Mouse (Mus musculus) neural tube, embryonic 11.5 days (tissue): ENCODE results near the gene Gm21970. TPM values are rescaled to one million over a fixed set of nuclear protein-coding genes. Genes with fewer than 3 reads are reported as not detected.

Experiments
- ATAC-seq: fragments of 200-750 bp; cut with Nextera tagmentation; 2 replicates; pipeline ENCODE4 v1.8.0; 2017; ENCODE audit warnings: moderate number of reproducible peaks, mild to moderate bottlenecking, moderate TSS enrichment, moderate library complexity; ENCODE audit not compliant: insufficient read depth, low FRiP score, low TSS enrichment
- DNase-seq: peaks from one replicate; pipeline ENCODE4 v3.0.0-alpha.2; 2015; ENCODE audit warnings: low spot score
- H3K27ac ChIP-seq: fragments of 300-500 bp; sonication (generic); 2 replicates; pipeline ENCODE4 v1.5.1; 2014; ENCODE audit warnings: low read depth, mild to moderate bottlenecking, low read length
- H3K27me3 ChIP-seq: fragments of 300-500 bp; sonication (generic); 2 replicates; pipeline ENCODE4 v1.6.1; 2014; ENCODE audit warnings: mild to moderate bottlenecking, low read length, mixed read lengths; ENCODE audit not compliant: control insufficient read depth, insufficient read depth
- H3K36me3 ChIP-seq: fragments of 300-500 bp; sonication (generic); 2 replicates; pipeline ENCODE4 v1.6.1; 2014; ENCODE audit warnings: mild to moderate bottlenecking, low read length, moderate library complexity, mixed read lengths; ENCODE audit not compliant: control insufficient read depth, insufficient read depth
- H3K4me1 ChIP-seq: fragments of 300-500 bp; sonication (generic); 2 replicates; pipeline ENCODE4 v1.6.1; 2014; ENCODE audit warnings: low read length, mixed read lengths; ENCODE audit not compliant: control insufficient read depth, insufficient read depth
- H3K4me2 ChIP-seq: fragments of 300-500 bp; sonication (generic); 2 replicates; pipeline ENCODE4 v1.6.1; 2014; ENCODE audit warnings: low read depth, mild to moderate bottlenecking, moderate library complexity
- H3K4me3 ChIP-seq: fragments of 300-500 bp; sonication (generic); 2 replicates; pipeline ENCODE4 v1.5.1; 2014; ENCODE audit warnings: low read depth, low read length
- H3K9ac ChIP-seq: fragments of 300-500 bp; sonication (generic); 2 replicates; pipeline ENCODE4 v1.6.1; 2014; ENCODE audit warnings: mild to moderate bottlenecking, low read length
- H3K9me3 ChIP-seq: fragments of 300-500 bp; sonication (generic); 2 replicates; pipeline ENCODE4 v1.6.1; 2016; ENCODE audit warnings: low read length; ENCODE audit not compliant: control insufficient read depth
- WGBS: fragments of 180-500 bp; shearing (Covaris S2); extraction: QIAGEN DNeasy Blood & Tissue Kit; methylation state at CpG from one replicate; pipeline ENCODE4 v1.1.7; 2014; 5-methylcytosine and 5-hydroxymethylcytosine counted together
- polyA plus RNA-seq: library from polyadenylated mRNA; unstranded; fragments of >200 nt; fragmentation: Nextera tagmentation; extraction: Ambion mirVana; gene quantifications from 2 replicates; pipeline ENCODE4 v1.2.1, GENCODE M21; 2014

Gene Gm21970
- polyA plus RNA-seq, 1 experiment from 2014 or later, result not detected

- Histone ChIP-seq H3K4me2 (no peak overlapping the region), H3K27me3 (0 out of 2 replicates have a peak, but pooled peaks cover 2% of the 10 kb centered on the region), H3K4me1 (no peaks in the 10 kb centered on the region; the same call in 1 of the 2 replicates), H3K36me3 (no peaks in the 10 kb centered on the region), H3K27ac (no peak overlapping the region), H3K4me3 (no peak overlapping the region), H3K9ac (no peak overlapping the region), H3K9me3 (no peaks in the 10 kb centered on the region)
- ATAC-seq (no peak), DNase-seq (no peak)
- WGBS, result 80% methylated on average over 12 of the region's 12 CpGs
These were observed 28.8 kb upstream of the Gm21970 start for GRCm38 (mm10) chr16:91362616-91363272.

- no peak overlapping the region for H3K4me3 ChIP-seq
- H3K4me2 ChIP-seq, result no peak overlapping the region
- ATAC-seq, result no peak
- no peaks in the 10 kb centered on the region; the same call in 1 of the 2 replicates for H3K4me1 ChIP-seq
- H3K9ac ChIP-seq, result no peak overlapping the region
- H3K27me3 ChIP-seq, result no peaks in the 10 kb centered on the region
- WGBS, result 43% methylated on average over 3 of the region's 3 CpGs
- DNase-seq, result no peak
- H3K36me3 ChIP-seq, result no peaks in the 10 kb centered on the region
- no peak overlapping the region for H3K27ac ChIP-seq
- no peaks in the 10 kb centered on the region for H3K9me3 ChIP-seq
These were observed 28.0 kb upstream of the Gm21970 start for GRCm38 (mm10) chr16:91363483-91363882.

GRCm38 (mm10) chr16:91366567-91366966, 25.0 kb upstream of the Gm21970 start:
- Histone ChIP-seq H3K4me1 (no peaks in the 10 kb centered on the region; the same call in 1 of the 2 replicates), H3K27ac (no peak overlapping the region), H3K36me3 (no peaks in the 10 kb centered on the region), H3K9me3 (no peaks in the 10 kb centered on the region), H3K4me2 (no peak overlapping the region), H3K27me3 (no peaks in the 10 kb centered on the region), H3K9ac (no peak overlapping the region), H3K4me3 (no peak overlapping the region)
- ATAC-seq, result no peak
- no peak for DNase-seq

GRCm38 (mm10) chr16:91367066-91367465, 24.5 kb upstream of the Gm21970 start:
- DNase-seq (no peak), ATAC-seq (no peak)
- no peaks in the 10 kb centered on the region for H3K27me3 ChIP-seq
- 87% methylated on average over 2 of the region's 2 CpGs for WGBS
- no peak overlapping the region for H3K4me2 ChIP-seq
- H3K27ac ChIP-seq, result no peak overlapping the region
- no peaks in the 10 kb centered on the region; the same call in 1 of the 2 replicates for H3K4me1 ChIP-seq
- H3K9me3 ChIP-seq, result no peaks in the 10 kb centered on the region
- H3K36me3 ChIP-seq, result no peaks in the 10 kb centered on the region
- no peak overlapping the region for H3K4me3 ChIP-seq
- no peak overlapping the region for H3K9ac ChIP-seq

GRCm38 (mm10) chr16:91372577-91373472, 18.7 kb upstream of the Gm21970 start, which contains the start of gene Ifnar2:
Gene Ifnar2, plus strand, starts transcription at chr16:91372783.
- H3K27me3 ChIP-seq, result no peaks in the 10 kb centered on the region
- H3K36me3 ChIP-seq, result no peaks in the 10 kb centered on the region
- H3K4me3 ChIP-seq, result peak within 1 kb of the TSS; percentile 88
- peak within 1 kb of the TSS; percentile 62 for H3K4me2 ChIP-seq
- peaks cover 2% of the 10 kb centered on the region; the same call in 1 of the 2 replicates for H3K4me1 ChIP-seq
- peak within 1 kb of the TSS; percentile 96 for H3K9ac ChIP-seq
- no peaks in the 10 kb centered on the region for H3K9me3 ChIP-seq
- peak within 1 kb of the TSS; percentile 92 for H3K27ac ChIP-seq
- ATAC-seq (peak; percentile 90), DNase-seq (peak; percentile 77)
- WGBS, result under 1% methylated on average over 62 of the region's 62 CpGs

GRCm38 (mm10) chr16:91373473-91374252, 17.9 kb upstream of the Gm21970 start:
- no peaks in the 10 kb centered on the region for H3K36me3 ChIP-seq
- peak overlapping the region; percentile 88 for H3K4me3 ChIP-seq
- WGBS, result 50% methylated on average over 12 of the region's 13 CpGs
- DNase-seq (no peak), ATAC-seq (peak; percentile 16; the same call in 1 of the 2 replicates)
- peak overlapping the region; percentile 92; the same call in 1 of the 2 replicates for H3K27ac ChIP-seq
- peak overlapping the region; percentile 62 for H3K4me2 ChIP-seq
- H3K9me3 ChIP-seq, result no peaks in the 10 kb centered on the region
- H3K4me1 ChIP-seq, result peaks cover 2% of the 10 kb centered on the region; the same call in 1 of the 2 replicates
- H3K9ac ChIP-seq, result peak overlapping the region; percentile 96
- no peaks in the 10 kb centered on the region for H3K27me3 ChIP-seq

GRCm38 (mm10) chr16:91374253-91374634, 17.3 kb upstream of the Gm21970 start:
- Histone ChIP-seq H3K27ac (no peak overlapping the region), H3K4me1 (peaks cover 4% of the 10 kb centered on the region; the same call in 1 of the 2 replicates), H3K9me3 (no peaks in the 10 kb centered on the region), H3K36me3 (no peaks in the 10 kb centered on the region), H3K9ac (no peak overlapping the region), H3K4me2 (no peak overlapping the region), H3K27me3 (no peaks in the 10 kb centered on the region), H3K4me3 (no peak overlapping the region)
- ATAC-seq (no peak), DNase-seq (no peak)
- WGBS, result 88% methylated on average over 3 of the region's 3 CpGs

GRCm38 (mm10) chr16:91376701-91377100, 14.8 kb upstream of the Gm21970 start:
- DNase-seq (no peak), ATAC-seq (no peak)
- Histone ChIP-seq H3K27me3 (no peaks in the 10 kb centered on the region), H3K36me3 (no peaks in the 10 kb centered on the region), H3K4me3 (no peak overlapping the region), H3K9ac (no peak overlapping the region), H3K4me1 (peaks cover 5% of the 10 kb centered on the region; the same call in 1 of the 2 replicates), H3K27ac (no peak overlapping the region), H3K4me2 (no peak overlapping the region), H3K9me3 (no peaks in the 10 kb centered on the region)
- 92% methylated on average over 10 of the region's 10 CpGs for WGBS
